Mouse (Mus musculus) testis, adult 2 months (tissue): ENCODE data around the gene Rrbp1. TPM values are rescaled to one million over a fixed set of nuclear protein-coding genes. Genes with fewer than 3 reads are reported as not detected.

Source experiments
- H3K27ac ChIP-seq: fragments of 200-500 bp; 2 replicates; pipeline ENCODE4 v1.5.1; 2012; ENCODE audit warnings: low read depth, low read length; ENCODE audit not compliant: control insufficient read depth, insufficient read depth
- H3K27me3 ChIP-seq: fragments of 200-500 bp; 2 replicates; pipeline ENCODE4 v1.6.1; 2012; ENCODE audit warnings: mild to moderate bottlenecking, low read length, moderate library complexity; ENCODE audit not compliant: control insufficient read depth, insufficient read depth
- H3K36me3 ChIP-seq: fragments of 200-500 bp; 2 replicates; pipeline ENCODE4 v1.6.1; 2012; ENCODE audit warnings: mild to moderate bottlenecking, low read length; ENCODE audit not compliant: control insufficient read depth, insufficient read depth
- H3K4me1 ChIP-seq: fragments of 200-500 bp; 2 replicates; pipeline ENCODE4 v1.6.1; 2012; ENCODE audit warnings: low read length; ENCODE audit not compliant: control insufficient read depth, insufficient read depth
- H3K4me3 ChIP-seq: fragments of 200-500 bp; 2 replicates; pipeline ENCODE4 v1.5.1; 2012; ENCODE audit warnings: low read depth, mild to moderate bottlenecking, low read length, moderate library complexity, mixed read lengths; ENCODE audit not compliant: control insufficient read depth
- CTCF ChIP-seq: fragments of 200-500 bp; IDR thresholded peaks from 2 replicates; pipeline ENCODE4 v1.5.1; 2012; ENCODE audit warnings: low read depth, mild to moderate bottlenecking, inconsistent platforms, low read length, moderate library complexity; ENCODE audit not compliant: control insufficient read depth, insufficient read depth, insufficient replicate concordance
- POLR2A ChIP-seq: fragments of 200-500 bp; IDR thresholded peaks from 2 replicates; pipeline ENCODE4 v1.6.1; 2012; ENCODE audit warnings: low read depth, mild to moderate bottlenecking, inconsistent platforms, low read length, moderate library complexity; ENCODE audit not compliant: control insufficient read depth
- polyA plus RNA-seq: library from polyadenylated mRNA; depleted of rRNA; stranded (reverse); fragments of >200 nt; gene quantifications from 2 replicates; pipeline ENCODE4 v1.2.3, GENCODE M21; 2012

The Rrbp1 gene
- polyA plus RNA-seq, 1 experiment = 107 TPM

- peak overlapping the region; percentile 94 for H3K4me3 ChIP-seq
- TF ChIP-seq POLR2A (no peak; the same call in 1 of the 2 replicates), CTCF (no peak)
- no peaks in the 10 kb centered on the region for H3K27me3 ChIP-seq
- peaks cover 7% of the 10 kb centered on the region for H3K4me1 ChIP-seq
- peak overlapping the region; percentile 79 for H3K27ac ChIP-seq
- no peaks in the 10 kb centered on the region for H3K36me3 ChIP-seq
These were observed 95.4 kb downstream of the Rrbp1 start for GRCm38 (mm10) chr2:143915600-143916135.

GRCm38 (mm10) chr2:143914760-143915599 is 96.1 kb downstream of the Rrbp1 start, which contains the start of gene Dstn:
TSS of gene Dstn (plus strand) at chr2:143915320.
- Histone ChIP-seq H3K4me1 (peaks cover 7% of the 10 kb centered on the region), H3K27ac (peak within 1 kb of the TSS; percentile 94), H3K27me3 (no peaks in the 10 kb centered on the region), H3K4me3 (peak within 1 kb of the TSS; percentile 94), H3K36me3 (no peaks in the 10 kb centered on the region)
- TF ChIP-seq POLR2A (peak; percentile 95), CTCF (no peak)

DNA sequence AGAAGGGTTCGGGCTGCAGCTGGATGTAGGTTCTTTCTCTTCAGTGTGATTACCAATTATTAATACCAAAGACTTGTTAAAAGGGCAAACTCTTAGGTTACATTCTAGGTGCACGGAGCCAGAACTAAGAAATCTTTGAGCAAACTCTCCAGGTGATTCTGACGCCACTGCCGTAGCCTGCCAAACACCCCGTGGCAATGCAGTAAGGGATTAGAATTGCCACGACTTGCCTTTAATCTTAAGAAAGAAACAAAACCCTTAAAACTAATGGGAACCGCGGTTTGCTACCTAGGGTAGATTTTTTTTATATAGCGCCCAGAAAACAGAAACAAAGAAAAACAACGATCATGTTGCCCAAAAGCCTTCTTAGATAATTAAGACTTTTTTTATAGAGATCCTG is 96.8 kb downstream of the Rrbp1 start:
- H3K4me3 ChIP-seq = peak overlapping the region; percentile 94
- H3K36me3 ChIP-seq = no peaks in the 10 kb centered on the region
- H3K27me3 ChIP-seq = no peaks in the 10 kb centered on the region
- TF ChIP-seq POLR2A = no peak
- H3K4me1 ChIP-seq = peaks cover 7% of the 10 kb centered on the region
- H3K27ac ChIP-seq = peak overlapping the region; percentile 94

DNA sequence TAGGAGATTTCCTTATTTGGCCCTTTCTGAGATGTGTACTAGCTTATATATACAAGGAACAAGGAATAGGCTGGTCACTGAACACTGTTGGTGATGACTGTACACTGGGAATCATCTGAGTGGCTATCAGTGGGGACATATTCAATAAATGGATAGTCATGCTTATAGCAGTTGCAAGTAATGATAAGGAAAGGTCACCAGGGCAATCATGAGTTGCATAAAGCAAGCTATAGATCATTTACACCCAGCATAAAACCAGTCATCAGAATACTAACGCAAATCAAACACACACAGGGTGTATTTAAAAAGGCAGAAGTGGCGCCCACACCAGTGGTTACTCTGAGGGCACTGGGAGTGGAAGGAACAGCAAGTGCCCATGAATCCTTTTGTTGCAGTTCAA is 98.9 kb downstream of the Rrbp1 start:
- no peak for TF ChIP-seq CTCF
- no peak for TF ChIP-seq POLR2A
- no peak overlapping the region for H3K27ac ChIP-seq

DNA sequence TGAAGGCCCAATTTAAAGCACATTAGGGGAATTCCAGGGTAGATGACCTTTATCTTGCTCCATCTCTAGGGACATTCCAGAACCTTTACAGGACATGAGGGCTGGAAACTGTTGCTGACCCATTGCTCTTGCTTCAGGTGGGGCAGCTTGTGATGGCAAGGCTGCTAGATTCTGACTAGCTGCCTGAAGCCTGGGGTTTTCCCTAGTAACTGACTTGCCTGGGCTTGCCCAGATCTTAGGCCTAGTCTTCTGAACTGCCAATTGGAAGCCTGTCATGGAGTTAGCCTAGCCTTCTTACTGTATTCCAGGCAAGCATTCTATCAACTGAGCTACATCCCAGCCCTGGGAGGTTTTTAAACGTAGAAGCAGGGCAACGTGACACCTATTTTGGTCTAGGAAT is 101.8 kb downstream of the Rrbp1 start:
- H3K27ac ChIP-seq = no peak overlapping the region
- H3K4me1 ChIP-seq = peaks cover 4% of the 10 kb centered on the region
- no peak overlapping the region for H3K4me3 ChIP-seq
- no peaks in the 10 kb centered on the region for H3K27me3 ChIP-seq
- no peaks in the 10 kb centered on the region for H3K36me3 ChIP-seq
- TF ChIP-seq CTCF (no peak), POLR2A (no peak)

More for the DNA sequence above, 98.9 kb downstream of the Rrbp1 start:
- Histone ChIP-seq H3K36me3 (no peaks in the 10 kb centered on the region), H3K4me3 (no peak overlapping the region), H3K4me1 (peaks cover 7% of the 10 kb centered on the region), H3K27me3 (no peaks in the 10 kb centered on the region)

- TF ChIP-seq POLR2A = no peak
- H3K4me3 ChIP-seq = no peak overlapping the region
- no peak overlapping the region for H3K27ac ChIP-seq
- no peaks in the 10 kb centered on the region; the same call in 1 of the 2 replicates for H3K4me1 ChIP-seq
- H3K27me3 ChIP-seq = no peaks in the 10 kb centered on the region
- H3K36me3 ChIP-seq = no peaks in the 10 kb centered on the region
These were observed 106.2 kb downstream of the Rrbp1 start for GRCm38 (mm10) chr2:143904896-143905295.

DNA sequence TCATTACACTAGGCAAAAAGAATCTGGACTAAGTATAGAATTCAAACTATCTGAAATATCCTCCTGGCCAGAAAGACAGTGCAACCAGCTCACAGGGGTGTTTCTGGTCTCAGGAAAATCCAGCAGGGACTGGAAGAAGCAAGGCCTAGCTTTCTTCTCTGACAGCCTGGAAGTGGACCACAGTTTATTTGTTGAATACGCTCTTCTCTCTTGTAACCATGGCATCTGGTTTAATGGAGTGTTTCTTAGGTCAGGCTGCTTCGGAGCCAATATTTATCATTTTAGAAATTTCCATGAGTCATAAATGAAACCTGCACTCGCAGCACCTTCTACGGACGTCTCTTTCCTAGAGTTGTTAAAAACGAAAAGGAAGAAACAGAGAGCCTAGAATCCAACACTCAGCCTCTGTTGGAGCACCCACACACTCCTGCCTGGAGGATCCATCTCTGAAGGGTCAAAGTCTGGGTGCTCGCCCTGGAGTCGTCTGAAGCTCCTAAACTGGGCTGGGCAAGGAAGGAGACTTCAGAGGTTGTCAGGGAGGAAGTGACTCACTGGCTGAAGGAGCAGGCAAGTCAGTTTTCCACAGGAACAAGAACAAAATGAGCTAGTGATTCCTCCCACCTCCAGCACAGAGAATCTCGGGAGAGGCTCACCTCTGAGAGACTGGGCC is 107.6 kb downstream of the Rrbp1 start:
- no peak overlapping the region for H3K4me3 ChIP-seq
- peak overlapping the region; percentile 25 for H3K27ac ChIP-seq
- no peaks in the 10 kb centered on the region for H3K4me1 ChIP-seq
- H3K27me3 ChIP-seq = no peaks in the 10 kb centered on the region
- TF ChIP-seq CTCF = no peak
- TF ChIP-seq POLR2A = no peak
- no peaks in the 10 kb centered on the region for H3K36me3 ChIP-seq
